Mouse (Mus musculus): ENCODE measurements around the gene Zfp629.

Zfp629 gene

DNA sequence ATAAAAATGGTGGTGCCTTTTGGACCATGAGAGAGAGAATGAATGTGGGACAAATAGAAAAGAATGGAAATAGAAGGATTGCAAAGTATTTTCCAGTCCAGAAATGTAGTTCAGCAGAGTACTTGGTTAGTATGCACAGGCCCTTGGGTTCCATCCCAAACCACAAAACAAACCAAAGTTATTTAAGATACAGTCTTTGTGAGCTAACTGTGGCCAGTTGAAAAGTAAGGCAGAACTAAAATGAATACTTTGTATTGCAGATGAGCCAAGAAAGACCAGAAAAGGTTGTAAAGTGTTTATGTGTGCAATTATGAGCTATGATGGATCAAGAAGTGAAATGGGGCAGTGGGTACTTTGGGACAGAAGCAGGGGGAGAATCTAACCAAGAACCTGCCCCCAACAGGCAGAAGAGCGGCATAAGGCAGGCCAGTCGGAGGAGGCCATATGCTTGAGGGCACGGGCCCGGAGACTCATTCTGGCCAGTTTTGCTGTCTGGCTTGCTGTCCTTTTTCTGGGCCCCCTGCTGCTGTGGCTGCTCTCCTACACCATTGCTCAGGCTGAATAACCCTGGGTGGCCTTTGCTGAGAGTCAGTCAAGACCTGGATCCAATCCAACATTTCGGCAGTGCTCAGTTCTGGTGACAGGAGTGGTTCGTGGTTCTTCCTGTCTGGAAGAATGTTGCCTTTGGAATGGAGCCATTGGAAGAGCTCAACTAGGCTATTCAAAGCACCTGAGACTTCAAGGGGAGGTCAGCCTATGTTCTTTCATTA is 51.0 kb downstream of the Zfp629 start:
- DNase-seq (ENCODE audit: inconsistent ontology term): peak; percentile 70

- DNase-seq (ENCODE audit: inconsistent ontology term): no peak
These were observed 54.2 kb downstream of the Zfp629 start, which contains the start of gene Tmem265 for GRCm38 (mm10) chr7:127561340-127561858. Gene Tmem265, plus strand, starts transcription at chr7:127561390.

- no peak for DNase-seq (ENCODE audit: inconsistent ontology term)
These were observed 55.0 kb downstream of the Zfp629 start for GRCm38 (mm10) chr7:127560580-127560979.

Measured in Muller cell, postnatal 12 days (primary cell).